Mouse (Mus musculus): ENCODE results near the gene Lck.

Gene Lck

GRCm38 (mm10) chr4:129507434-129508236, 65.8 kb downstream of the Lck start:
- DNase-seq (ENCODE audit: low spot score): no peak

- no peak for DNase-seq (ENCODE audit: low spot score)
These were observed 67.9 kb downstream of the Lck start for GRCm38 (mm10) chr4:129505511-129505910.

- DNase-seq (ENCODE audit: low spot score): no peak
These were observed 70.5 kb downstream of the Lck start for GRCm38 (mm10) chr4:129502901-129503444.

GRCm38 (mm10) chr4:129502327-129502888, 71.0 kb downstream of the Lck start:
- DNase-seq (ENCODE audit: low spot score): no peak

GRCm38 (mm10) chr4:129500607-129501566, 72.6 kb downstream of the Lck start:
- no peak for DNase-seq (ENCODE audit: low spot score)

- DNase-seq (ENCODE audit: low spot score): no peak
These were observed 73.4 kb downstream of the Lck start for GRCm38 (mm10) chr4:129500017-129500416.

GRCm38 (mm10) chr4:129498941-129499340, 74.5 kb downstream of the Lck start:
- DNase-seq (ENCODE audit: low spot score): no peak
